Mouse (Mus musculus): ENCODE results near the gene Igdcc3. TPM values are rescaled to one million over a fixed set of nuclear protein-coding genes. Genes with fewer than 3 reads are reported as not detected.

Igdcc3 gene
- polyA plus RNA-seq, 1 experiment from 2014 or later, result 5.5 TPM

- Histone ChIP-seq H3K4me3 (no peak overlapping the region), H3K4me1 (replicated peaks) (peaks cover 36% of the 10 kb centered on the region), H3K27me3 (replicated peaks) (peaks cover 42% of the 10 kb centered on the region), H3K36me3 (no peaks in the 10 kb centered on the region), H3K9me3 (replicated peaks) (no peaks in the 10 kb centered on the region), H3K27ac (ENCODE audit: poor library complexity, severe bottlenecking) (no peak overlapping the region), H3K9ac (no peak overlapping the region), H3K4me2 (no peak overlapping the region)
- 54% methylated on average over 4 of the region's 4 CpGs for WGBS
- ATAC-seq (ENCODE audit: insufficient number of reproducible peaks, low FRiP score), result no peak
Observed at GRCm38 (mm10) chr9:65161188-65161587, 20.2 kb downstream of the Igdcc3 start.

GRCm38 (mm10) chr9:65161881-65162280 is 20.9 kb downstream of the Igdcc3 start:
- Histone ChIP-seq H3K27me3 (replicated peaks) (peaks cover 42% of the 10 kb centered on the region), H3K4me2 (no peak overlapping the region), H3K9me3 (replicated peaks) (no peaks in the 10 kb centered on the region), H3K27ac (ENCODE audit: poor library complexity, severe bottlenecking) (no peak overlapping the region), H3K4me1 (replicated peaks) (peaks cover 29% of the 10 kb centered on the region), H3K4me3 (no peak overlapping the region), H3K36me3 (no peaks in the 10 kb centered on the region), H3K9ac (no peak overlapping the region)
- no peak for ATAC-seq (ENCODE audit: insufficient number of reproducible peaks, low FRiP score)
- 22% methylated on average over 8 of the region's 8 CpGs for WGBS

- no peaks in the 10 kb centered on the region for H3K9me3 ChIP-seq (replicated peaks)
- H3K27me3 ChIP-seq (replicated peaks), result peaks cover 42% of the 10 kb centered on the region
- H3K4me2 ChIP-seq, result peak overlapping the region; percentile 96
- no peak overlapping the region for H3K27ac ChIP-seq (ENCODE audit: poor library complexity, severe bottlenecking)
- under 1% methylated on average over 68 of the region's 69 CpGs for WGBS
- peak overlapping the region; percentile 57 for H3K4me3 ChIP-seq
- peaks cover 18% of the 10 kb centered on the region for H3K4me1 ChIP-seq (replicated peaks)
- peak; percentile 25; the same call in 1 of the 2 replicates for ATAC-seq (ENCODE audit: insufficient number of reproducible peaks, low FRiP score)
- no peaks in the 10 kb centered on the region for H3K36me3 ChIP-seq
- peak overlapping the region; percentile 71 for H3K9ac ChIP-seq
Observed at GRCm38 (mm10) chr9:65162711-65163639, 22.0 kb downstream of the Igdcc3 start.

- peaks cover 13% of the 10 kb centered on the region for H3K4me1 ChIP-seq (replicated peaks)
- H3K9me3 ChIP-seq (replicated peaks), result no peaks in the 10 kb centered on the region
- H3K9ac ChIP-seq, result no peak overlapping the region
- H3K27me3 ChIP-seq (replicated peaks), result peaks cover 39% of the 10 kb centered on the region
- no peak overlapping the region for H3K4me2 ChIP-seq
- no peak overlapping the region for H3K4me3 ChIP-seq
- no peaks in the 10 kb centered on the region for H3K36me3 ChIP-seq
- WGBS, result 28% methylated on average over 1 of the region's 1 CpGs
- no peak for ATAC-seq (ENCODE audit: insufficient number of reproducible peaks, low FRiP score)
- no peak overlapping the region for H3K27ac ChIP-seq (ENCODE audit: poor library complexity, severe bottlenecking)
Observed at GRCm38 (mm10) chr9:65164870-65165269, 23.9 kb downstream of the Igdcc3 start.

- Histone ChIP-seq H3K4me1 (replicated peaks) (peaks cover 13% of the 10 kb centered on the region), H3K27ac (ENCODE audit: poor library complexity, severe bottlenecking) (no peak overlapping the region), H3K27me3 (replicated peaks) (peaks cover 30% of the 10 kb centered on the region), H3K9ac (no peak overlapping the region), H3K4me3 (no peak overlapping the region), H3K36me3 (no peaks in the 10 kb centered on the region), H3K4me2 (no peak overlapping the region), H3K9me3 (replicated peaks) (no peaks in the 10 kb centered on the region)
- ATAC-seq (ENCODE audit: insufficient number of reproducible peaks, low FRiP score), result no peak
- WGBS, result 66% methylated on average over 9 of the region's 9 CpGs
Observed at GRCm38 (mm10) chr9:65166386-65166785, 25.4 kb downstream of the Igdcc3 start.

GRCm38 (mm10) chr9:65168534-65168933 is 27.5 kb downstream of the Igdcc3 start:
- Histone ChIP-seq H3K4me1 (replicated peaks) (no peaks in the 10 kb centered on the region; the same call in 1 of the 2 replicates), H3K4me3 (no peak overlapping the region), H3K36me3 (no peaks in the 10 kb centered on the region), H3K27ac (ENCODE audit: poor library complexity, severe bottlenecking) (no peak overlapping the region), H3K9me3 (replicated peaks) (no peaks in the 10 kb centered on the region), H3K27me3 (replicated peaks) (peaks cover 9% of the 10 kb centered on the region), H3K9ac (no peak overlapping the region), H3K4me2 (no peak overlapping the region)
- no peak for ATAC-seq (ENCODE audit: insufficient number of reproducible peaks, low FRiP score)
- 49% methylated on average over 6 of the region's 6 CpGs for WGBS

- H3K4me1 ChIP-seq (replicated peaks), result no peaks in the 10 kb centered on the region; the same call in 1 of the 2 replicates
- H3K4me3 ChIP-seq, result no peak overlapping the region
- H3K27ac ChIP-seq (ENCODE audit: poor library complexity, severe bottlenecking), result no peak overlapping the region
- 53% methylated on average over 4 of the region's 4 CpGs for WGBS
- ATAC-seq (ENCODE audit: insufficient number of reproducible peaks, low FRiP score), result no peak
- peaks cover 4% of the 10 kb centered on the region for H3K27me3 ChIP-seq (replicated peaks)
- no peaks in the 10 kb centered on the region for H3K36me3 ChIP-seq
- no peak overlapping the region for H3K9ac ChIP-seq
- H3K4me2 ChIP-seq, result no peak overlapping the region
- H3K9me3 ChIP-seq (replicated peaks), result no peaks in the 10 kb centered on the region
Observed at GRCm38 (mm10) chr9:65168952-65169351, 28.0 kb downstream of the Igdcc3 start.

GRCm38 (mm10) chr9:65172654-65173053 is 31.7 kb downstream of the Igdcc3 start:
- Histone ChIP-seq H3K36me3 (no peaks in the 10 kb centered on the region), H3K4me1 (replicated peaks) (peaks cover under 1% of the 10 kb centered on the region), H3K9me3 (replicated peaks) (no peaks in the 10 kb centered on the region), H3K4me2 (no peak overlapping the region), H3K4me3 (no peak overlapping the region), H3K27me3 (replicated peaks) (no peaks in the 10 kb centered on the region; the same call in 1 of the 2 replicates), H3K9ac (no peak overlapping the region), H3K27ac (ENCODE audit: poor library complexity, severe bottlenecking) (no peak overlapping the region)
- ATAC-seq (ENCODE audit: insufficient number of reproducible peaks, low FRiP score), result no peak
- 64% methylated on average over 9 of the region's 9 CpGs for WGBS

GRCm38 (mm10) chr9:65175234-65175938 is 34.4 kb downstream of the Igdcc3 start:
- Histone ChIP-seq H3K36me3 (no peaks in the 10 kb centered on the region), H3K9ac (no peak overlapping the region), H3K4me2 (no peak overlapping the region), H3K9me3 (replicated peaks) (no peaks in the 10 kb centered on the region), H3K27me3 (replicated peaks) (peaks cover 11% of the 10 kb centered on the region), H3K27ac (ENCODE audit: poor library complexity, severe bottlenecking) (no peak overlapping the region), H3K4me1 (replicated peaks) (peaks cover 27% of the 10 kb centered on the region), H3K4me3 (no peak overlapping the region)
- WGBS, result 59% methylated on average over 5 of the region's 5 CpGs
- no peak for ATAC-seq (ENCODE audit: insufficient number of reproducible peaks, low FRiP score)

- WGBS, result 47% methylated on average over 9 of the region's 9 CpGs
- Histone ChIP-seq H3K9ac (no peak overlapping the region), H3K27ac (ENCODE audit: poor library complexity, severe bottlenecking) (no peak overlapping the region), H3K9me3 (replicated peaks) (no peaks in the 10 kb centered on the region), H3K4me1 (replicated peaks) (peaks cover 30% of the 10 kb centered on the region), H3K4me3 (no peak overlapping the region), H3K27me3 (replicated peaks) (peaks cover 11% of the 10 kb centered on the region), H3K36me3 (no peaks in the 10 kb centered on the region), H3K4me2 (no peak overlapping the region)
- ATAC-seq (ENCODE audit: insufficient number of reproducible peaks, low FRiP score), result no peak
Observed at GRCm38 (mm10) chr9:65175939-65176871, 35.2 kb downstream of the Igdcc3 start.
